Mouse (Mus musculus) midbrain, embryonic 13.5 days (tissue): ENCODE data around the gene Ccdc28a. TPM values are rescaled to one million over a fixed set of nuclear protein-coding genes. Genes with fewer than 3 reads are reported as not detected.

Source experiments
- ATAC-seq: fragments of 200-750 bp; cut with Nextera tagmentation; 2 replicates; pipeline ENCODE4 v1.8.0; 2017; ENCODE audit warnings: mild to moderate bottlenecking, moderate TSS enrichment, moderate library complexity
- H3K27ac ChIP-seq: fragments of 300-500 bp; sonication (generic); 2 replicates; pipeline ENCODE4 v1.5.1; 2015; ENCODE audit warnings: inconsistent platforms, mild to moderate bottlenecking, moderate library complexity
- H3K27me3 ChIP-seq: fragments of 300-500 bp; sonication (generic); 2 replicates; pipeline ENCODE4 v1.6.1; 2015; ENCODE audit warnings: mild to moderate bottlenecking, inconsistent platforms
- H3K36me3 ChIP-seq: fragments of 300-500 bp; sonication (generic); 2 replicates; pipeline ENCODE4 v1.6.1; 2015; ENCODE audit warnings: mild to moderate bottlenecking, inconsistent platforms
- H3K4me1 ChIP-seq: fragments of 300-500 bp; sonication (generic); replicated peaks from 2 replicates; pipeline ENCODE4 v1.6.1; 2015; ENCODE audit warnings: inconsistent platforms
- H3K4me2 ChIP-seq: fragments of 300-500 bp; sonication (generic); replicated peaks from 2 replicates; pipeline ENCODE4 v1.6.1; 2015; ENCODE audit warnings: moderate library complexity, mild to moderate bottlenecking, inconsistent platforms
- H3K4me3 ChIP-seq: fragments of 300-500 bp; sonication (generic); replicated peaks from 2 replicates; pipeline ENCODE4 v1.5.1; 2015; ENCODE audit warnings: mild to moderate bottlenecking, inconsistent platforms
- H3K9ac ChIP-seq: fragments of 300-500 bp; sonication (generic); replicated peaks from 2 replicates; pipeline ENCODE4 v1.6.1; 2015; ENCODE audit warnings: mild to moderate bottlenecking, inconsistent platforms
- H3K9me3 ChIP-seq: fragments of 300-500 bp; sonication (generic); 2 replicates; pipeline ENCODE4 v1.6.1; 2016; ENCODE audit warnings: mild to moderate bottlenecking, inconsistent platforms
- WGBS: fragments of 180-500 bp; shearing (Covaris S2); methylation state at CpG from one replicate; pipeline ENCODE4 v1.1.7; 2015; 5-methylcytosine and 5-hydroxymethylcytosine counted together
- polyA plus RNA-seq: library from polyadenylated mRNA; unstranded; fragments of >200 nt; fragmentation: Nextera tagmentation; extraction: Ambion mirVana; gene quantifications from 2 replicates; pipeline ENCODE4 v1.2.1, GENCODE M21; 2015

Gene Ccdc28a
- polyA plus RNA-seq, 1 experiment from 2014 or later: 8.9 TPM

- Histone ChIP-seq H3K4me3 (no peak overlapping the region), H3K27ac (no peak overlapping the region), H3K27me3 (no peaks in the 10 kb centered on the region), H3K4me2 (no peak overlapping the region), H3K9me3 (no peaks in the 10 kb centered on the region), H3K9ac (no peak overlapping the region), H3K4me1 (no peaks in the 10 kb centered on the region), H3K36me3 (peaks cover 11% of the 10 kb centered on the region; the same call in 1 of the 2 replicates)
- WGBS: 88% methylated on average over 4 of the region's 4 CpGs
- no peak for ATAC-seq
Observed at GRCm38 (mm10) chr10:18213373-18213772, 21.4 kb downstream of the Ccdc28a start.

GRCm38 (mm10) chr10:18210726-18211125 is 24.1 kb downstream of the Ccdc28a start, which contains the start of gene Ect2l:
Gene Ect2l, minus strand, starts transcription at chr10:18210890.
- peak; percentile 77 for ATAC-seq
- H3K4me2 ChIP-seq: 0 out of 2 replicates have a peak within 1 kb of the TSS, but pooled peaks have one; percentile 15
- H3K36me3 ChIP-seq: 0 out of 2 replicates have a peak, but pooled peaks cover 3% of the 10 kb centered on the region
- H3K9me3 ChIP-seq: no peaks in the 10 kb centered on the region
- H3K4me3 ChIP-seq: no peak within 1 kb of the TSS
- H3K27me3 ChIP-seq: no peaks in the 10 kb centered on the region
- 12% methylated on average over 11 of the region's 11 CpGs for WGBS
- no peaks in the 10 kb centered on the region for H3K4me1 ChIP-seq
- H3K27ac ChIP-seq: no peak within 1 kb of the TSS
- H3K9ac ChIP-seq: no peak within 1 kb of the TSS

GRCm38 (mm10) chr10:18210119-18210518 is 24.7 kb downstream of the Ccdc28a start:
- H3K27me3 ChIP-seq: no peaks in the 10 kb centered on the region
- WGBS: 84% methylated on average over 6 of the region's 6 CpGs
- no peak for ATAC-seq

GRCm38 (mm10) chr10:18204067-18204466 is 30.7 kb downstream of the Ccdc28a start:
- H3K27ac ChIP-seq: no peak overlapping the region
- 8% methylated on average over 7 of the region's 7 CpGs for WGBS
- no peaks in the 10 kb centered on the region for H3K27me3 ChIP-seq
- H3K9ac ChIP-seq: no peak overlapping the region
- no peaks in the 10 kb centered on the region for H3K36me3 ChIP-seq
- H3K9me3 ChIP-seq: no peaks in the 10 kb centered on the region
- ATAC-seq: no peak
- H3K4me3 ChIP-seq: no peak overlapping the region
- no peak overlapping the region for H3K4me2 ChIP-seq
- H3K4me1 ChIP-seq: peaks cover 7% of the 10 kb centered on the region; the same call in 1 of the 2 replicates

More at GRCm38 (mm10) chr10:18210119-18210518, 24.7 kb downstream of the Ccdc28a start:
- H3K9me3 ChIP-seq: no peaks in the 10 kb centered on the region
- no peak overlapping the region for H3K9ac ChIP-seq
- H3K4me1 ChIP-seq: no peaks in the 10 kb centered on the region
- H3K27ac ChIP-seq: no peak overlapping the region
- no peak overlapping the region for H3K4me2 ChIP-seq
- 0 out of 2 replicates have a peak, but pooled peaks cover 3% of the 10 kb centered on the region for H3K36me3 ChIP-seq
- no peak overlapping the region for H3K4me3 ChIP-seq

- Histone ChIP-seq H3K9ac (no peak overlapping the region), H3K4me1 (peaks cover 7% of the 10 kb centered on the region; the same call in 1 of the 2 replicates), H3K27ac (no peak overlapping the region), H3K9me3 (no peaks in the 10 kb centered on the region), H3K4me2 (no peak overlapping the region), H3K4me3 (no peak overlapping the region), H3K27me3 (no peaks in the 10 kb centered on the region), H3K36me3 (no peaks in the 10 kb centered on the region)
- ATAC-seq: no peak
- 85% methylated on average over 3 of the region's 3 CpGs for WGBS
Observed at GRCm38 (mm10) chr10:18202401-18202800, 32.4 kb downstream of the Ccdc28a start.

GRCm38 (mm10) chr10:18200656-18201055 is 34.1 kb downstream of the Ccdc28a start:
- Histone ChIP-seq H3K4me1 (peaks cover 7% of the 10 kb centered on the region; the same call in 1 of the 2 replicates), H3K9ac (no peak overlapping the region), H3K36me3 (no peaks in the 10 kb centered on the region), H3K27ac (no peak overlapping the region), H3K4me2 (no peak overlapping the region), H3K4me3 (no peak overlapping the region), H3K9me3 (no peaks in the 10 kb centered on the region), H3K27me3 (no peaks in the 10 kb centered on the region)
- no peak for ATAC-seq
- 54% methylated on average over 9 of the region's 9 CpGs for WGBS

- H3K27me3 ChIP-seq: no peaks in the 10 kb centered on the region
- peaks cover 7% of the 10 kb centered on the region; the same call in 1 of the 2 replicates for H3K4me1 ChIP-seq
- H3K27ac ChIP-seq: no peak overlapping the region
- H3K4me2 ChIP-seq: no peak overlapping the region
- H3K9ac ChIP-seq: no peak overlapping the region
- no peaks in the 10 kb centered on the region for H3K9me3 ChIP-seq
- no peak overlapping the region for H3K4me3 ChIP-seq
- H3K36me3 ChIP-seq: no peaks in the 10 kb centered on the region
- ATAC-seq: no peak
- WGBS: 88% methylated on average over 4 of the region's 4 CpGs
Observed at GRCm38 (mm10) chr10:18199919-18200318, 34.9 kb downstream of the Ccdc28a start.

- H3K27ac ChIP-seq: no peak overlapping the region
- H3K9ac ChIP-seq: no peak overlapping the region
- no peak overlapping the region for H3K4me2 ChIP-seq
- H3K4me3 ChIP-seq: no peak overlapping the region
- H3K9me3 ChIP-seq: no peaks in the 10 kb centered on the region
- no peaks in the 10 kb centered on the region for H3K27me3 ChIP-seq
- no peaks in the 10 kb centered on the region for H3K36me3 ChIP-seq
- WGBS: 92% methylated on average over 5 of the region's 5 CpGs
- peaks cover 7% of the 10 kb centered on the region; the same call in 1 of the 2 replicates for H3K4me1 ChIP-seq
- no peak for ATAC-seq
Observed at GRCm38 (mm10) chr10:18198286-18199015, 36.3 kb downstream of the Ccdc28a start.

- 67% methylated on average over 14 of the region's 14 CpGs for WGBS
- ATAC-seq: peak; percentile 55
- H3K9ac ChIP-seq: no peak overlapping the region
- no peak overlapping the region for H3K27ac ChIP-seq
- peaks cover 7% of the 10 kb centered on the region; the same call in 1 of the 2 replicates for H3K4me1 ChIP-seq
- H3K9me3 ChIP-seq: no peaks in the 10 kb centered on the region
- H3K4me2 ChIP-seq: peak overlapping the region; percentile 28
- no peaks in the 10 kb centered on the region for H3K27me3 ChIP-seq
- H3K4me3 ChIP-seq: no peak overlapping the region
- no peaks in the 10 kb centered on the region for H3K36me3 ChIP-seq
Observed at GRCm38 (mm10) chr10:18197206-18197979, 37.4 kb downstream of the Ccdc28a start.

GRCm38 (mm10) chr10:18194737-18195141 is 40.1 kb downstream of the Ccdc28a start:
- H3K4me1 ChIP-seq: no peaks in the 10 kb centered on the region
- no peaks in the 10 kb centered on the region for H3K36me3 ChIP-seq
- H3K4me2 ChIP-seq: no peak overlapping the region
- no peak overlapping the region for H3K4me3 ChIP-seq
- no peak for ATAC-seq
- no peak overlapping the region for H3K9ac ChIP-seq
- 73% methylated on average over 14 of the region's 14 CpGs for WGBS
- H3K27ac ChIP-seq: no peak overlapping the region
- no peaks in the 10 kb centered on the region for H3K27me3 ChIP-seq
- no peaks in the 10 kb centered on the region for H3K9me3 ChIP-seq

GRCm38 (mm10) chr10:18194156-18194555 is 40.6 kb downstream of the Ccdc28a start:
- WGBS: 86% methylated on average over 11 of the region's 11 CpGs
- H3K9me3 ChIP-seq: no peaks in the 10 kb centered on the region
- H3K4me1 ChIP-seq: no peaks in the 10 kb centered on the region
- no peaks in the 10 kb centered on the region for H3K36me3 ChIP-seq
- no peak overlapping the region for H3K4me3 ChIP-seq
- no peaks in the 10 kb centered on the region for H3K27me3 ChIP-seq
- no peak for ATAC-seq
- H3K4me2 ChIP-seq: no peak overlapping the region
- H3K27ac ChIP-seq: no peak overlapping the region
- no peak overlapping the region for H3K9ac ChIP-seq

- 87% methylated on average over 11 of the region's 11 CpGs for WGBS
- Histone ChIP-seq H3K4me3 (no peak overlapping the region), H3K27me3 (no peaks in the 10 kb centered on the region), H3K27ac (no peak overlapping the region), H3K36me3 (no peaks in the 10 kb centered on the region), H3K9me3 (no peaks in the 10 kb centered on the region), H3K4me2 (no peak overlapping the region), H3K4me1 (no peaks in the 10 kb centered on the region), H3K9ac (no peak overlapping the region)
- no peak for ATAC-seq
Observed at GRCm38 (mm10) chr10:18193221-18193620, 41.6 kb downstream of the Ccdc28a start.
